Mouse (Mus musculus) ovary, postnatal 10 days (tissue): ENCODE results near the gene Pmepa1.

ENCODE experiments used
- DNase-seq: peaks from one replicate; pipeline ENCODE4 v3.0.0; 2022; ENCODE audit warnings: low spot score

The Pmepa1 gene

DNA sequence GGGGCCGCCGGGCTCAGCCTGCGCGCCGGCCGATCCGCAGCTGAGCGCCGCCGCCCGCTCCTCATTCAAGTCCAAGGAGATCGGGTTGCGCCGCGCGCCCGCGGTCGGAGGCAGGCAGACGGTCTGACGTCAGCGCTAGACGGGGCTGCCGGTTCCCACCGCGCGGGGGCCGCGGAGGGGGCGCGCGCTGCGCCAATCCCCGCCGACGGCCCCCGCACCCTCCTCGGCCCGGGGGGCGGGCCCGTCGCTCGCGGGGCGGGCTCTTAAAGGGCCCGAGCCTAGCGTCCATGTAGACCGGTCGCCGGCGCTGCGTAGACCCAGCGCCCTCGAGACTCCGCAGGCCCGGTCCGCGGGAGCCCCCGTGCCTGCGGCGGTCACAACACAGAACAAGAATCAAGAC lies at the start of gene Pmepa1:
Gene Pmepa1 (minus strand): TSS at position 125 of the 400 bp plus-strand sequence.
- DNase-seq, result peak; percentile 74

DNA sequence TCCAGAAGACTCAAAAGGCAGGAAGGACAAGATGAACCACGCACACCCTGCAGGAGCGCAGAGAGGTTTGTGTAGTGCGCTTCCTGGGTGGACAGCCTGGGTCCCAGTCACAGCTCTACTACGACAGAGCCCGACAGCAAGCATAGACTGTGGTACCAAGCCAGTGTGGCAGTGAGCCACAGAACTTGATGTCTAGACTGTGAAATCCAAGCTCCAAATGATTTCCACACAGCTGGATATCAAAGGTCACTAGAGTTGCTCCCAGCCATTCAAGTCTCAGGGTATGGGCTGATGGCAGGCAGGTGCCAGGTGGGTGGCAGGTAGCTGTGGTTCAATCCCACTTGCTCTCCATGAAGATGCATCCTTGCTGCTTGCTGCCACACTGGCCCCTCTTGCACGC lies 45.4 kb upstream of the Pmepa1 start:
- no peak for DNase-seq

DNA sequence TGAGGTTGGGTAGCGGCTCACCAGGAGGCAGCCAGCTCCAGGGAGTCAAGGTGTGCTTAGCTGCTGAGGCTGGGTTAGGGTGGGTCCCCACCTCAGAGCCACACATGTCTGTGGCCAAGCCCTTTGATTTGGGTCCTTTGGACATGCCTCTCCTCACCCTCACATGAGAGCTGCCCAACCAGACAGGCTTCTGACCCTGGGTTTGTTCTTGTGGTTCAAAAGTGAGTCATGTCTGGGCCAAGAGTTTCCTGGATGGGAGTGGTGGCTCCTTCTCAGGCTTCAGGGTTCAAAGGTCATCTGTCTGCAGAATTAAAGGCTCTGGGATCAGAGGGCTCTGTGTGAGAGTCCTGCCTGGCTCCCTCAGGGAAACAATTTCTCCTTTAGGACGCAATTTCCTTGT lies 44.9 kb upstream of the Pmepa1 start:
- no peak for DNase-seq

DNA sequence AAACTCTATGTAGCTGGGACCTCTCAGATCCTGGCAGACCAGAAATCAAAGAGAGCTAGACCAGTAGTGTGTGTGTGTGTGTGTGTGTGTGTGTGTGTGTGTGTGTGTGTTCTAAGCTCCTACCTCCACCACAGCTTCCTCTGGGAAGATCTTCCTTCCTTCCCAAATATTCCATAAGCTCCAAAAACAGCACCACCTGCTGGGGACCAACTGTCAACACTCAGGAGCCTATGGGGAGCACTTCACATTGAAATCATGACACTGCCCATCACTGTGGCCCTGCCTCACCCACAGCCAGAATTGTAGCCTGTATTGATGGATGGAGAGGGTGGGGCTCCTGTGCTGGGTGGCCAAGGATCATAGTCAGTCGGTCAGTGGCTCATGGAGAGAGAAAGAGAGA lies 38.0 kb upstream of the Pmepa1 start:
- DNase-seq, result no peak

DNA sequence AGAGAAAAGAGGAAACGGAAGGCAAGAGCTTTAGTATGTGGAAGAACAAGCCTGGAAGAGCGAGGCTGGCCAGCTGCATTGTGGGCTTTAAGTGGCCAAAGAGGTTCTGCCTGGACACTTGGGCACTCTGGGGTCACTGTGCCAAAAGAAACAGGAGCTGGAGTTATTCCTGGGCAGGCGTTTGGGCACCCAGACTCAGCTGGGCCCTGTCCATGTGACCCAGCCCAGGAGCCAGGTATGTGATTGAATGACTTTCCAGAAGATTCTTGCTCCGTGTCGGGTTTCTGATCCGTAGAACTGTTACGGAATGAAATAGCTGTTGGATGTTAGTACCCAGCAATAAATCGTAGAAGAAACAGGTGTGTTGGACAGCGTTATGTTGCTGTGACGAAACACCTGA lies 32.2 kb upstream of the Pmepa1 start:
- DNase-seq, result no peak

DNA sequence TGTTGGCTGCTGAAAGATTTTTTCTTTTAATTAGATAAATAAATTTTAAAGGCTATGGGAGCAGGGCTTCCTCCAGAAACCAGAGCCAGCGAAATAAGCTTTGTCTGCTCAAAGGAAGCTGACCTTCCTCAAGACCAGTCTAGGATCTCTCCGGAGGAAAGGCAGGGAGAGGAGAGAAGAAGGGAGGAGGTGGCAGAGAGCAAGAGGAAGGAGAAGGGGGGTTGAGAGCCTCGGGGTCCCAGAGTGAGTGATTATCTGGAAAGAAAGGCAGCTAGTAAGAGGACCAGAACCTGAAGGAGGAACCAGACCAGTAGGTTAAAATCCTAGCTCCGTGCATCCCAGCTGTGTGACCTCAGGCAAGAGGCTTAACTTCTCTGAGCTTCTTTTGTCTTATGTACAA lies 31.7 kb upstream of the Pmepa1 start:
- DNase-seq, result no peak

DNA sequence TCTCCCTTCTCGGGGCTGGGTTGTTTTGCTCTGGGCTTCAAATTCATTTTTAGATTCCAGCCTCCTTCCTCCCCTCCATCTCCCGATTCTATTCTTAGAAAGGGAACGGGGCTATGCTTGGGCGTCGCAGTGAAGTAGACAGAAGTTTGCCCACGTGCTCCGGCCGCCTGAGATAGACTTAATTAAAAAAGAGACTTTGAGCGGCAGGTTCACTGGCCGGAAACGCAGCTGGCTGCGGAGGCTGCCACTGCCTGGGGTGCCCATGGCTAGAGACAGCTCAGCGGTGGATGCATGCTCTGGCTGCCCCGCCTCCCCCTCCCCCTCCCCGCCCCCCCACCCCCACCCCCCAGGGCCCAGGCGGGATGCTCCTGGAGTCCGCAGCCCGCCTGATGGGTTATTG lies 31.2 kb upstream of the Pmepa1 start:
- DNase-seq, result no peak

DNA sequence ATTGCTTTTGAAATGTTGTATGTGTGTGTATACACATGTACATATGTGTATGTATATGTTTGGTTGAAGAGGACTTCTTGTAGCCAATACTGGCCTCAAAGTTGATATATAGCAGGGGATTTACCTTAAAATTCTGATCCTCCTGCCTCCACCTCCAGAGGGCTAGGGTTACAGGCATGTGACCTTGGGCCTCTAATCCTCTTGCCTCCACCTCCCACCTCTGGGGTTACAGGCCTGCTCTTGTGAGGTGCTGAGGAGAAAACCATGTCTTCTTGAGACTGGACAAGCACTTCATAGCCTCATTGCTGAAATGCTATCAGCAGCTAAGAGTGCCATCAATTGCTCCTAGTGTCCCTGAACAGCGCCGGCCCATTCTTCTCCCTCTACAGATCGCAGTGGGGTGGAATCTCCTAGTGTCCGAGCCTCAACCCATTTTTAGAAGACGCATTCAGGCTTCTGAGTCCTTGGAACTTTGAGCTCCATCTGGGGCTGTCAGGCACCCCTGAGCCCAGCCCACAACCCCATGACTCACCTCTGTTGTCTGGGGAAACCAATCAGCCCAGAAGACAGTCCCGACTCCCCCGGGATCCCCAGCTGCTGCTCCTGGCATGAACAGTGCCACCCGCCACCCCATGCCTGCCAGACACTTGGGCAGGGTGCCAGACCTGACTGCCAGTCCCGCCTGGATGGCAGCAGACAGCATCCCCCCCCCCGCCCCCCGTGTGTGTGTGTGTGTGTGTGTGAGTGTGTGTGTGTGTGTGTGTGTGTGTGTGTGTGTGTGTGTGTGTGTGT lies 30.6 kb upstream of the Pmepa1 start:
- peak; percentile 25 for DNase-seq

DNA sequence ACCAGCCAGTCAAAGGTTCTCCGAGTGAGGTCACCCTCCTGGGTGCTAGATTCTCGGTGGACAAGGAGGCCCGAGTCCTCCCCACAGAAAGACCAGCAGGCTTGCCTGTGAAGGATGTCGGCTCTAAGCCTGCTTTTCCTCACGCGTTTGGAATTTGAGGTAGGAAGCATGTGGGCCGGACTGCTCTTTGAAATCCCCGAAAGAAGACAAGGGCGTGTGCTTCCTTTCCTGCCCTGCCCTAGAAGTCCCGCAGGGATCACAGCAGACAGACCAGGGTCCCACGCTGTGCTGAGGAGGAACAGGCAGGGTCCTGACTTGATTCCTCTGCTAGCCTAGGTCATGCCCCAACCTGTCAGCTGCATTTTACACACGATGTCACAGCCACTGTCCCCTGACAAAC lies 28.7 kb upstream of the Pmepa1 start:
- DNase-seq, result no peak

DNA sequence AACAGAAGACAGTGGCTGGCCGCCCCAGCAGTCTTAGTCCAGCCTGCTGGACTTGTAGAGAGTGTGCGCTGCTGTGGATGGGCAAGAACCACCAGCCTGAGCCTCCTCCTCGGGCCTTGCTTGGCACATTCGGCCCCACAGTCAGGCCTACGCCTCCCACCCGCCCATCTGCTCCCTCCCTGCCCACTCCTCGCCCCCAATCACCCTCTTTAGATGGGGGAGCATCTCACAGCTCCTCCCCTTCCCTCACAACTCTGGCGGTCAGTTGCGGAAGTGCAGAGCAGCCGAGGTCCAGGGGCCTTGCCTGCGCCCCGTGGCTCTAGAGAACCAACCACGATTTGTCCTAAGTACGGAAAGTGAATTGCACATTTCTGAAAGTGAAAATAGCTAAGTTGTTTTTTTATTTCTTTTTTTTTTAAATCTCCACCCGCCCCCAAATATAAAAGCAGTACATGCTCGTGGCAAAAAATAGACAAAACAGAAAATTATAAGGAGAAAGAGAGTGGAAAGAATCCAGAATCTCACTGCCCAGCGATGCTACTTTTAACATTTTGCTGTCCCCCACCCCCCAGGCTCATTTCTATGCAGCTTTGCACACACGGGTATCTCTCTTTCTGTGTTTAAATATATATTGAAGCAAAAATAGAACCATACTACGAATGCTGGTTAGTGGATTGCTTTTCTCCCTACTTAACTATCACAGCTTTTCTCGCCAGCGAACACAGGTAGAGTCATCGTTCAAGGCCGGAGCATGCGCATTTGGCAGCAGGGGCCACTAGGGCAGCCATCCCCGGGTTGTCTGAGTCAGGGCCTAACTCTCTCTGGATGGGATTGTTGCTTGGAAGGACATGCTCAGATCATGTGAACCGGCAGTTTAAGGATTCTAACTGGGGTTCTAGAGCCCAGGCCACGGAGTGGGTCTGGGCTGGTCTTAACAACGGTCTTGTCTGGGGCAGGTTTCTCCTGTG lies 24.6 kb upstream of the Pmepa1 start:
- no peak for DNase-seq

DNA sequence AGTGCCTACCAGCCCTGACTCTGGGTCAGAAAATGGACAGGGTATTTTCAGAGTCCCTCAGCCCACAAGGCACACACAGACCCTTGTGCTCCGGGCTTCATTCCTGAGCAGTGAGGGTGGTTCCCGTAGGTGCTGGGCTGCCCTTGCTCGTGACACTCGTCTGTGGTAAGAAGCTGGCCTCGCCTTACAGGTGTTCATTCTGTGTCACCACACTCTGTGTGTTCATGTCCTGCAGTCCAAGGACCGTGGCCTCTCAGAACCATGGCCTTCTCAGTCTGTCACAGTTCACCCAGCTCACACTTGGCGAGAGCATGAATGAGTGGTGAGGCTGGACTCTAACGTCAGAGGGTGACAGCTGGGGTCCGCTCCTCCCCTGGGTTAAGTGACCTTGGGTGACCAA lies 20.1 kb upstream of the Pmepa1 start:
- DNase-seq, result no peak

DNA sequence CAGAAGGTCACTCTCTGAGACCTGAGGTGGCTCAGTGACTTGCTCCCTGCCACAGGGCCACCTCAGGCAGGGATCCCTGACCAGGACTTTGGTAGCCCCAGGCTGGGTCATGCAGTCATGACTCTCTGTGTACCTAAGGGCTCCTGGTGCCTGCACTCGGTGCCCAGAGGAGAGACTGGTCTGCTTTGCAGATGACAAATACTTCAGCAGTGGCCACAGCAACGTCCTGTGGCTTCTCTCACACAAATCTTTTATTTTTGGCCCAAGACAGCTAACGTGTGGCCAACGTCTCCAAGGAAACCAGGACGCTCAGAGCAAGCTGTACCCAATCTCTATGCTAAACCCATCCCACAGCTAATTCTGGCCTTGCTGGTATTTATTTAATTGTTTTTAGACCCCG lies 16.7 kb upstream of the Pmepa1 start:
- no peak for DNase-seq

DNA sequence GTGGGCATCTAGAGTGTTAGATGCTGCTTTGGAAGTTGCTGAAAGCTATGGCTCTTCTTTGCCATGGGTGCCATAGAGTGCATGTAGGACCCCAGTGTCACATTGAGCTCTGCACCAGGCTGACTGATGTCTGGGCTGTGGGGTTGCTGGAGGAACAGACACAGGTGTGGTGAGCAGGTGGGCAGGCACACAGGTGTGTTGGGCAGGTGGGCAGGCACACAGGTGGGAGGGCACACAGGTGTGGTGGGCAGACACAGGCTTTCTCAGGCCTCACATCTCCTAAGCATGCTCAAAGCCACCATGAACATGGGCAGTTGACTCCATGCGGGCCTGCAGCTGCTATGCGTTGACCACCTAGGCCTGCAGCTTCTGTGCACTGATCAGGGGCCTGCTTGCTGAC lies 16.2 kb upstream of the Pmepa1 start:
- DNase-seq, result no peak

DNA sequence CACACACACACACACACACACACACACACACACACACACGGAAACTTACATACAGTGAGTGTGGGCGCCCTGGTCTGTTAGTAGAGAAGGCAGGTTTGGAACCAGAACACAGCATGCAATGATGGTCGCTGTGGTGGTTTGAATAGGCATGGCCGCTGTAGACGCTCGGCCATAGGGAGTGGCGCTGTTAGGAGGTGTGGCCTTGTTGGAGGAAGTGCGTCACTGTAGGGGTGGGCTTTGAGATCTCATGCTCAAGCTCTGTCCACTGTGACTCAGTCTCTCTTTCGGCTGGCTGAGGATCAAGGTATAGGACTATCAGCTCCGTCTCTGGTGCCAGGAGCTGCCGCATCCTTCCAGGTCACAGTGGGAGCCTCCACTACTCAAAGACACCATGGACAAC lies 14.6 kb upstream of the Pmepa1 start:
- DNase-seq, result no peak

DNA sequence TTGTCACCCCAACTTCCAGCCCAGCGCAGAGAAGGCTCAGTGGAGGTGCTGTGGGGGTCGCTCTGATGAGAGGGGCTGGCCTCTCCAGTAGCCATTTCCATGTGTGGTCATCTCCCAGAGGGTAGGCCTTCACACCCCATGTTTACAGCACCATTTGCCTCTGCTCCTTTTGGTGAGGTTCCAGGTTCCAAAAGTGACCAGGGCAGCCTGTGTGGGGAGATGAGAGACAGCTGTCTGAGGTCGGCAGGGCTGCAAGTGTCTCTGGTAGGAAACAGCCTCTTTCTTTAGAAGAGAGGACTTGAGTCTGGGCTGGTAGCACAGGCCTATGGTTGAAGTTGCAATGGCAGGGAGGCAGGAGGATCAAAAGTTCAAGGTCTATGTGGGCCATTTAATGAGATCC lies 13.6 kb upstream of the Pmepa1 start:
- DNase-seq, result no peak

DNA sequence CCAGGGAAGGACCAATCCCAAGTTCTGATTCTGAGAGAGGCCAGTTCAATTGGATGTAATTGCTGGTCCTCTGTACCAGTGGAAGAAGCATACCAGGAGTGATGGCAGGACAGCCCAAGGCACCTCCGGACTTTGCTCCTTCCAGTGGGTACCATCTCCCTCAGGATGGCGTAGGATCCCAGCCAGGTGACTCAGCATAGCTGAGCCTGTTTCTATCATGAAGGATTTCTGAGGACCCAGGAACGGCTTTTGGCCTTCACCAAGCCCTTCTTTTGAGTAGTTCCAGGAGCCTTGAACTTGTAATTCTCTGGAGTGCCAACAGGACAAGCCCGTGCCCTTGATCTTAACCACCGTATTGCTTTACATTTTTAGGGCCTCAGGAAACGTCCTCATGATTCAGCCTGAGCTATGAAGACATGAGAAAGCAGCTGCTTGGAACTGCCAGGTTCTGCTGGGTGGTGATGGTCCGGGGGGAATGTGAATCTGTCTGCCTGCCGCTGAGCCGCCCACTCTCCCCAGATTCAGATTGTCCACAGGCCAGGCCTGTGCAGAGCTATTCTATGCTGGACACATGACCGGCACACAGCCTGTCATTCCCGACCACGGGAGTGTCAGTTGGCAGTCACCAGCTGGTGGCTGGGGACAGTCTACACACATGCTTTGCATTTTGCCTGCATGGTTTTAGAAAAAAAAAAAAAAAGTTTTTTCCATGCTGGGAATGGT lies 9.6 kb upstream of the Pmepa1 start:
- DNase-seq, result no peak

DNA sequence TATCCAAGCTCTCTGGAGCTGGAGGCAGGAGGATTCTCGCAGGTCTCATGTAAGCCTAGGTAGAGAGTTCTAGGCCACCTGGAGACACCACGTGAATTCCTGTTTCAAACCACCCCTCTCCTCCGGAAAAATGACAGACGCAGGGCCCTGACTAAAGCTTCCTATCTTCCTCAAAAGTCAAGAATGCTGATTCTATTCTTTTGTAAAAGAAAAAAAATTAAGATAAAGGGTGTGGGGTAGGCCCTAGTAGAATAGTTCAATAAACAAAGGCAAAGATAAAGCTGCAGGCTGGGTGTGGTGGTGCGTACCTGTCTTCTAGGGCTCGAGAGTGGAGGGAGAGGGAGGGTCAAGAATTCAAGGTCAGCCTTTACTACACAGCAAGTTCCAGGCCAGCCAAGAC lies 8.4 kb upstream of the Pmepa1 start:
- no peak for DNase-seq

DNA sequence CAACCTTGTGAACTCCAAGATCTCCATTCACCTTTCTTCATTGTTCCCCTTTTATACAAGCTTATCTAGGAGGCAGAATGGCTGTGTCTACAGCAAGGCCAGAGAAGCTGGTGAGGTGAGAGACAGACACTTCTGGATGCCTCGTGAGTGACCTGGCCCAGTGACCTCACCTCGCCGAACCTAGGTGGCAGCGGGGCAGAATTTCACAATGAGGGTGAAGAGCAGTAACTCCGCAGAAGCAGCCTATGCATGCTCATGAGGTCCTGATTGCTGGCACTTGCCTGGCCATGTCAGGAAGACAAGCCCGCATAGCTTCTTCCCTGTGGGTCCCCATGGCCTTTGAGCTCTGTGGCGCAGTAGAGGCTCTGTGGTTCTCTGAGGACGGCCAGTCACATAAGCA lies 5.9 kb upstream of the Pmepa1 start:
- DNase-seq, result no peak

DNA sequence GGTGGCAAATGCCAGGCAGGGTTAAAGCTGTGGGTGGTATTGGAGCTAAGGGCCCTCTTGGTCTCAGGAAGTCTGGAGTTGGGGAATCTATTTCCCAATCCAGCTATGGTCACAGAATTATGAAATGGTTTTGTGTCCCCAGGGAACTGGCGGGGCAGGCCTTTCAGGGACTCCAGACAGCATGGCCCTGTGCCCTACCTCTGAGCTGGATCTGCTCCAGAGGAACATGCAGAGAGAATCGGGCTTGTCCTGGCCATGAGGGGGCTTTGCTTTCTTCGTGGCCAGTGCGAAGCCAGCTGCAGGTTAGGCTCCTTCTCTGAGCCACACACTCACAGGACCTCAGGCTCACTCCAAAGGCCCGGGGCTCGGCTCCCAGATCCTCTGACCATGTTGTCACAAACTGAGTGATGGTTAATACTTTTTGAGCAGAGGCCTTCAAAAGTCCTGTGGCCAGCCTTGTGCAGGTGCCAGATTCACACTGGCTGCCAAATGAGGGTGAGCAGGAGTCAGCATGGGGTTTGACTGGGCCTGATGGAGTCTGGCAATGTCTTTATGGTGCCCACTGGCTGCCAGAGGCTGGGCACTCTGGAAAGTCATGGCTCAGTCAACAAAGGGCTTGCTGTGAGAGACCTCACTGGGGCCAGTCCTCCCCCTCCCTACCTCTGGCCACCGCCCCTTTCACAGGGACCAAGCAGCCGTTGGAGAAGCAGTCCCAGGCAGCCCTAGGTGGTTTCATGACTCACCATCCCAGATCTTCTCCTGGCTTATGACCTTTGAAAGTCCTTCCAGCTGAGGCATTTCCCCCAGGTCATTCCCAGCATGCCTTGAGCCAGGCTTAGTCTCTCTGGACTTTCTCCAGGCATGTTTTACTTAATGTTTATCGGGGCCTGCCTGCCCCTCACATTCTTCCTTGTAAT lies 4.9 kb upstream of the Pmepa1 start:
- DNase-seq, result no peak

DNA sequence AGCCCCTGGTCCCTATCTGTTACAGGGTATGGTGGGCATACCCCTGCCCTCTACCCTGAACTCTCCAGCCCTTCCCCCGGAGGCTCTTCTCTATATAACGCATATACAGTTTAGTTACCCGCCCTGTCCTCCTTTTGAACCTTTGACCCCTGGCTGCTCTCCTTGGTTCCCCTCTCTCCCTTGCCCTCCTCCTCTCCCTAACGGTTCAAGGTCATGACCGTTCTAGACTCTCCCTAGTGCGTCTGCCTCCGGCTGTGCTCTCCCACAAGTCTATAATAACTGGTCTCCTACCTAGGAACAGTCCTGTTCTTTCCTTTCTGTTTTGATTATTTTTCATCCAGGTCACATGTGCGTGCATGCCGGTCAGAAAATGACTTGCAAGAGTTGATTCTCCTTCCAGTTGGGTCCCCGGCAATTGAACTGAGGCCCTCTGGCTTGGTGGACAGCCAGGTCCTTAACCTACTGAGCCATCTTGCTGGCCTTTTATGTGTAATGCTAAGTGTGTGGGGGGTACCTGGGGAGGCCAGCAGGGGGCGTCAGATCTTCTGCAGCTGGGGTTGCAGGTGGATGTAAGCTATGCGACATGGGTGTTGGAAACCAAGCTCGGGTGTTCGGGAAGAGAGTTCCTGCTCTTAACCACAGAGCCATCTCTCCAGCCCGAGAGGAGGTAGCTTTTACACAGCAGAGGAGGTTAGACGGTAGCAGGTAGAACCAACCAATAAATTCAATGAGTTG lies 2.7 kb upstream of the Pmepa1 start:
- no peak for DNase-seq

DNA sequence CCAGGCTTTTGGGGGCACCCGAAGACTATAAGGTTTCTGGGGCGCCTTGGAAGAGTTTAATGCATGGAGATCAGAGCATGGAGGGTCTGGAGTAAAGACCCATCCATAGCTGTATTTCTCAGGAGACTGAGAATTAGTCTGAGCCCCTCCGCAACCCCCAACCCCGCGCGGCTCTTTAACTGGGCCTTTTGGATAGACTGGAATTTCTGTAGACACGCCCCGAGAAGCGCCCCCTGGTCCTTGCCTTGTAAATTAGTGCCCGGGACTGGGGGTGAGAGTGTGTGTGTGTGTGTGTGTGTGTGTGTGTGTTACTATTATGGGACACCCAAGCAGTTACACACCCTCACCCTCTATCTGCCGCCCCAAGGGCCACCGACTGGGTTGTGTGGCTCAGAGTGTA lies 526 bp upstream of the Pmepa1 start:
- no peak for DNase-seq
